Mouse (Mus musculus): Measurements from ENCODE around the gene Upp1.

- TF ChIP-seq FLI1 (IDR thresholded peaks at IDR 0.05; ENCODE audit: low read length) (no peak), GATA1 (IDR thresholded peaks at IDR 0.05; ENCODE audit: borderline replicate concordance, low read length) (no peak)
These were observed 17.8 kb downstream of the Upp1 start for GRCm38 (mm10) chr11:9135589-9136246.

All from megakaryocyte, embryonic 14.5 days (primary cell).